Mouse (Mus musculus) embryo, embryonic 11.5 days (tissue): Measurements from ENCODE around the gene Il10ra.

Experiments
- DNase-seq: peaks from one replicate; pipeline ENCODE4 v3.0.0-alpha.2; 2012; ENCODE audit warnings: low read depth, low spot score

Il10ra gene

GRCm38 (mm10) chr9:45259065-45259464 is 9.9 kb downstream of the Il10ra start:
- DNase-seq = no peak

DNA sequence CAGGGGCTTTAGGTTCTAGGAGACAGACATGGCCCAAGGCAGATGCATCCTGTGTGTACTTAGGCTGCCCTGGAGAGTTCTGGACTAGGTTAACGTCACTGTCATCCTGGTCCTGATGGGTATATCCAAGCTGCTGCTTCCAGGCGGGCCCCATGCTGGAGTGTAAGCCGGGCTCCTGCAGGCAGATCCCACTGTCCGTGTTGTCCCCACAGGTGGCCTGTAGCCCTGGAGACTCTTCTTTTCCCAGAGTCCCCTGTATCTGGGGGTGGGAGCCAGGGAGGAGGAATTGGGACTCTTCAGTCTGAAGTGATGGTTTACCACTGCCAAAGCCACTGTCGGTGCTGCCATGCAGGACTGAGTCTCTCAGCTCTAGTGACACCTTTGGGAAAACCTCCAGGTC is 13.0 kb downstream of the Il10ra start:
- DNase-seq = no peak

DNA sequence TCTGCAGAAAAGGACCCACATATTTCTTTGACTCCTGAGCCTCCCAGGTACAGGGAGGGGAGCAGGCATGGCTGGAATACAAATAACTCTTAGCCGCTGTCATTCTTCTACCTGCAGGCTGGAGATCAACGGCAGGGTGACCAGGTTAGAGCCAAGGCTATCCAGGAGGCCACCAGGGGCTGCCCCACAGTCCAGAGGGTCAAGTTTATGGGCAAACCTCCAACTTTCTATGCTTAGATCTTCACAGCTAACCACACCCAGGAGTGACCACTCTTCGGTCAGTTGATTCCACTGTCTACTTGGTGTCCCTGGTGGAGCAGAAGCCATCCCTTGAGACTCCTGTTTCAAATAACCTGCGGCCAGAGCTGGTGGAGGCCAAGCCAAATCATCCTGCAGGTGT is 13.5 kb downstream of the Il10ra start:
- no peak for DNase-seq

DNA sequence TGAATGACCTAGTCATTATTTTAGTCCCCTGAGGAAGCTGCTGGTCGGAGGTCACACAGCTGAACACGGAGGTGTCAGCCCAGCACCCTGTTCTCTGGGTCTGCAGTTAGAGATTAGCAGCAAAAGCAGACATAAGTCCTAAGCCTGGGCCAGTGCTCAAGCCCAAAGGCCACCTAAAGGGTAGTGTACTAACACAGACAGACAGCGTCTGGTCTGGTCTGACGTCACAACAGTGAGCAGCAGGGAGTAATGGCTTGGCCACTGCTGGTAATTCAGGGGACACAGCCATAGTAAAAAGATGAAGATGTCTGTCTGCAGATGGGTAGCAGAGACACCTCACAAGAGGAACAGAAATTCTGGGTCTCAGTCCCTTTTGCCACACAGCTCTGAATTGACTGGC is 14.3 kb downstream of the Il10ra start:
- no peak for DNase-seq

- DNase-seq = no peak
These were observed 14.9 kb downstream of the Il10ra start for GRCm38 (mm10) chr9:45254021-45254420.

GRCm38 (mm10) chr9:45252395-45252794 is 16.6 kb downstream of the Il10ra start:
- DNase-seq = no peak

DNA sequence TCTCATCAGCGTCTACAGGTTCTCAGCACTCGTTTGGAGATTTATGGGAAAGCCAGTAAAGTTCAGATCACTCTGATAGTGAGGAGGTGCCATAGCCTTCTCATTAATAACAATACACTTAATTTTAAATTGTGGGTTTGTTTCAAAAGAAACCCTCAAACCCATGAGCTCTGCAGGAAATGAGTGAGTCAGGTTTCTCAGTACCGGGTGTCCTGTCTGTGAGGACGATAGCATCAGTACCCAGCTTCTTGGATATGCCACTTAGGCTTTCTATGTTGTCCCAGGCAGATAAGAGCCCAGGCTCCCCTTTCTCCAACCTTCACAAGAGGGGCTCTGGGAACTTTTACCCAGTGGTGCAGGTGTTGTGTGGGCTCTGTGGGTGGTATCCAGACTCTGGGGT is 17.0 kb downstream of the Il10ra start:
- no peak for DNase-seq

GRCm38 (mm10) chr9:45251281-45251680 is 17.7 kb downstream of the Il10ra start:
- DNase-seq = no peak

GRCm38 (mm10) chr9:45250306-45250705 is 18.6 kb downstream of the Il10ra start:
- no peak for DNase-seq

- DNase-seq = no peak
These were observed 21.4 kb downstream of the Il10ra start for GRCm38 (mm10) chr9:45247536-45247935.

DNA sequence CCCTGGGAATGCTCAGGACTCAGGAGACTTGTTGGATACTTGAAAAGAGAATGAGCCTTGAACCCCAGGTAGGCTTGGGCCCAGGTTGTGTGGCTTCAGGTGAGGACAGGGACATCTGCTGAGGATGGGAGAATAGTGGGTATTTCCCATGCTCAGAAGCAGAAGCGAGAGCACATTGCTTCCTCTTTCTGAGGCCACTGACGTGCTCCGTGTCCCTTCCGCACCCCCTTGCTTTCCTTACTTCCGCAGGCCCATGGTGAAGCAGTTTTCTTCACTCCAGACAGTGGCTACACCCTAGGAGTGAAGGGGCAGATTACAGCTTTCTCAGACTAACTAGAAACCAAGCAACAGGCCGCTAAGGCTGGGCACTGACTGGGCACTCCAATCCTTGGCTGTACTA is 22.9 kb downstream of the Il10ra start:
- DNase-seq = no peak

DNA sequence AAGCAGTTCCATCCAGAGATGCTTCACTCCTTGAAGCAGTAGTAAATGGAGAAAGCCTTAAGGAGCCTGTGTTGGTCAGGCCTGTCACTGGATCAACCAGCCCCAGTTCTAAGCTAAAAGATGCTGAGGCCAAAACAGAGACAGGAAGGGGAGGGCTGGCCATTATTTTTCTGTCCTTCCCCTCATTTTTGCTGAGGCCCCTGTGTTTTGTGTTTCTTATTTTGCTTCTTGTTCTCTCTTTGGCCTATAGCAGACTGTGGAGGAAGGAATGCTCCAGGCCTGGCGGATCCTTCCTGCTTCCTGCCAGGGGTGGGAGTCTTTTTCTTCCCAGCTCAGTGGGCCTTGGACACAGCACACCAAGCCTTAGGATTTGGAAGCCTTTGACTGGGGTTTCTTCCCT is 23.5 kb downstream of the Il10ra start:
- DNase-seq = no peak

DNA sequence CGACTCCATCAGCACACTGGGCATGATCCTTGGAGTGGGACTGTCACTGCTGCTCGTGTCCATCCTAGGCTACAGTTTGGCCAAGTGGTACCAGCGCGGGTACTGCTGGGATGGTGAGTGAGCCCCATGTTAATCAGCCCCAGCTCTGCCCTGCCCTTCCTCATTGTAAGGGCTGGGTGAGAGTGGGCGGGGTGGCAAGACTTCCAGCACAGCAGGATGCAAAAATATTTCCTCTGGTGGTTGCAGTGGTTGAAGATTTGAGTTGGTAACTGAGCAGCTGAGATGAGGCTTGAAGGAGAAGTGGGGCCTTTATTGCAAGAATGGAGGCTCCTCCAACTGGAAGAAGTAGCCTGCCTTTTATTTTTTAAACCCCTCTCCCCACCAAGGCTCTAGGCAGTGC is 27.6 kb downstream of the Il10ra start:
- no peak for DNase-seq

DNA sequence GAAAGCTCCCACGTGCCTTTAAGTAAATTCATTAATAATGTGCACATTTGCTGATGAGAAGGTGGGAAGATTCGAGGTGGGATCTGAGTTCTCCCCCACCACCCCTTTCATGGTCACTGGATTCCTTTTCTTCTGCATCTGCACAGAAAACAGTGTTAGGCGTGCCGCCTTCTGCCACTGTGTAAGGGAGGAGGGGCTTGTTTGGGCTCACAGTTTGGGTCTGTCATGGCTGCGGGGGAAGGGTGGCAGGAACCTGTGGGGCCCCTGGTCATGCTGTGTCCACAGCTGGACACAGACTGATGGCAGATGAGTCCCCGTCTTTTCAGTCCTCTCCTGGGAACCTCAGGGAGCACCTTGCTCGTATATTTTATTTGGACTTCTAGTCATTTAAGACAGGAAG is 32.2 kb downstream of the Il10ra start:
- DNase-seq = no peak

GRCm38 (mm10) chr9:45235668-45236227 is 33.2 kb downstream of the Il10ra start:
- DNase-seq = no peak

- DNase-seq = no peak
These were observed 39.6 kb downstream of the Il10ra start for GRCm38 (mm10) chr9:45229359-45229758.

GRCm38 (mm10) chr9:45221567-45221966 is 47.4 kb downstream of the Il10ra start:
- peak; percentile 74 for DNase-seq

DNA sequence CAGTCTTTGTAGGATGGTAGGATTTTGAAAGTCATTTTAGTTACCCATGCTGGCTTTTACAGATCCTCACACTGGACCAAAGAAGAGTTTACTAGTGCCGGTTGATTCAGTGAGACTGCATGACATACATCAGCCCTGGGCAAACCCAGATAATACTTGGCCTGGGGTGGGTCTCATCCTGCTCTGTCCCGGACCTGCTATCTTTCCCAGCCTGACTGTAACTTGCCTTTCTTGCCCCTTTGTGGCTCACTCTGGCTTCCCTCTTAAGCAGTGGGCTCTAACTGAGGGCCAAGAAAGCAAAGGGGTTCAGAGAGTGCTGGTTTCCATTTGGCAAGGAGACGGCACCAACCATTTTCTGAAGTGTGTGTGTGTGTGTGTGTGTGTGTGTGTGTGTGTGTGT is 49.3 kb downstream of the Il10ra start:
- DNase-seq = no peak

GRCm38 (mm10) chr9:45215526-45216179 is 53.3 kb downstream of the Il10ra start:
- DNase-seq = no peak

DNA sequence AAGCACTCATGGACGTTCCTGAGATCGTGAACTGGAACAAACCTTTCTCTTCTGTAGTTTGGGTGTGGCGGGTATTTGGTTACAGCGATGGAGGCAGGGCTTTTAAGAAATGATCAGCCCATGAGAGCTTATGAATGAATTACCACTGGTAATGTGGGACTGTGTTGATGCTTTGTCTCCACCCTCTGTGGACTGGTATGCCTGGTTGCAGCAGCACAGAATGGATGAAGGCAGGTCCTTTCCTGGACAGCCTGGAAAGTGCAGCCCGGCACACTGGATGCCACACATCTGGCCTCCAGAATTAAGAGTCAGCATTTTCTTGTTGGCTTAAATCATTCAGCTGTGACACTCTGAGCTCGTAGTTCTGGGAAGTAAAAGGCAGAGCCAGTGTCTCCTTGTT is 56.9 kb downstream of the Il10ra start:
- DNase-seq = no peak

- DNase-seq = no peak
These were observed 61.8 kb downstream of the Il10ra start for GRCm38 (mm10) chr9:45207015-45207743.

GRCm38 (mm10) chr9:45206121-45206520 is 62.8 kb downstream of the Il10ra start:
- no peak for DNase-seq

DNA sequence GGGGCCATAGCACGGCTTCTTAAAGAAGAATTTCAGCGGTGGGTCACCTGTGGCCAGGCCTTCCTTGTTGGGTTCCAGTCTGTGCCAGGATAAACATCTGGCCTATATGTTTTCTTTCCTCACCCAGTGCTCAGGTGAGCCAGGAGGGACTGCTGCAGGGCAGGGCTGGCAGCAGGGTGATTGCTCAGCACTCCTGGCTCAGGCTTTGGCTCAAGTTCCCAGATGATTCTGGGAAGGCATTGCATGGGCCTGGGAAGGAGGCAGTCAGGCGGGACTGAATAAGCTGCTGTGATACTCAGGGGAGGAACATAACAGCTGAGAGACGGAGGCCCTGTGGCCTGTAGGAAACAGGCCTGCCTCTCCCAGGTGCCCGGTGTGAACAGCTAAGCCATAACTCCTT is 63.8 kb downstream of the Il10ra start:
- no peak for DNase-seq
